ENCODE assay signal across 24 mouse cellular contexts in genomic region chr3:67508216-67508892, GRCm38 (mm10). TPM values are rescaled to one million over a fixed set of nuclear protein-coding genes. Genes with fewer than 3 reads are reported as not detected.
DNase-seq lines count a peak whose midpoint lies in the region; ATAC-seq and TF ChIP-seq lines count a peak whose summit lies in the region.
"Had no signal": no experiment of that assay in that cellular context is flagged by ENCODE, and none has a peak within 500 bp of the region (broad histone marks: within the 10 kb centered on the region; RNA-seq: fewer than 3 reads in every experiment).

No protein-coding gene starts in this region.

- H3K4me3 ChIP-seq in limb, embryonic 14.5 days (replicated peaks; ENCODE audit: low read length), result no peak overlapping the region
- H3K4me3 ChIP-seq: embryonic facial prominence, embryonic 13.5 days; forebrain, embryonic 13.5 days; heart, embryonic 13.5 days; hindbrain, embryonic 12.5 days had no signal

- no peaks in the 10 kb centered on the region for H3K36me3 ChIP-seq in limb, embryonic 14.5 days (ENCODE audit: control insufficient read depth, insufficient read depth, low read length)
- H3K36me3 ChIP-seq: embryonic facial prominence, embryonic 13.5 days; heart, embryonic 13.5 days; hindbrain, embryonic 12.5 days had no signal

- no peak overlapping the region for H3K4me2 ChIP-seq in limb, embryonic 14.5 days (replicated peaks; ENCODE audit: low read depth, low read length, severe bottlenecking)
- H3K4me2 ChIP-seq: embryonic facial prominence, embryonic 13.5 days; forebrain, embryonic 13.5 days; heart, embryonic 13.5 days; hindbrain, embryonic 12.5 days had no signal

- TF ChIP-seq POLR2A in limb, embryonic 14.5 days (IDR thresholded peaks at IDR 0.05; ENCODE audit: borderline replicate concordance, extremely low read depth, insufficient read depth, insufficient read length), result no peak

- no peak overlapping the region for H3K9ac ChIP-seq in limb, embryonic 14.5 days (ENCODE audit: low read depth, low read length, severe bottlenecking)
- H3K9ac ChIP-seq: embryonic facial prominence, embryonic 13.5 days; forebrain, embryonic 13.5 days; forebrain, postnatal 0 days; heart, embryonic 13.5 days; hindbrain, embryonic 12.5 days had no signal

- H3K9me3 ChIP-seq in limb, embryonic 14.5 days (ENCODE audit: control insufficient read depth, low read length), result no peaks in the 10 kb centered on the region
- H3K9me3 ChIP-seq: embryonic facial prominence, embryonic 13.5 days; forebrain, embryonic 13.5 days; heart, embryonic 13.5 days; hindbrain, embryonic 12.5 days had no signal

- H3K27ac ChIP-seq in limb, embryonic 14.5 days (replicated peaks; ENCODE audit: low read depth, low read length), result 0 out of 2 replicates have a peak overlapping the region, but pooled peaks have one; percentile 58
- H3K27ac ChIP-seq: embryonic facial prominence, embryonic 13.5 days; forebrain, embryonic 13.5 days; heart, embryonic 13.5 days; hindbrain, embryonic 12.5 days had no signal

- H3K27me3 ChIP-seq in limb, embryonic 14.5 days (ENCODE audit: control insufficient read depth, insufficient read depth, low read length), result no peaks in the 10 kb centered on the region
- H3K27me3 ChIP-seq: heart, embryonic 13.5 days had no signal

- 66% methylated on average over 10 of the region's 10 CpGs for WGBS in limb, embryonic 14.5 days

- ATAC-seq in frontal cortex, adult (ENCODE audit: low TSS enrichment), result peak; percentile 72
- no peak for ATAC-seq in limb, embryonic 14.5 days (ENCODE audit: low FRiP score, low read depth)
- ATAC-seq: forebrain, embryonic 13.5 days; forebrain, postnatal 0 days; hindbrain, embryonic 16.5 days; inflammation-experienced regulatory T-cells, adult 6 months; intestine, postnatal 0 days; Patski had no signal

- DNase-seq in frontal cortex, postnatal 14 days (ENCODE audit: low spot score in 2 of 2), result no peak
- peak; percentile 27 for DNase-seq in right cerebral cortex, postnatal 25 days
- no peak for DNase-seq in right cerebral cortex, postnatal 10 days (ENCODE audit: low spot score in 2 of 2)
- DNase-seq in limb, embryonic 14.5 days (ENCODE audit: low spot score), result no peak
- no peak for DNase-seq in thymus, postnatal 25 days
- DNase-seq in embryo, embryonic 10 days (ENCODE audit: low spot score), result no peak
- DNase-seq: adrenal gland, adult 8-10 months; adrenal gland, postnatal 36 days; cerebellum, adult 11 months; cerebellum, adult 9-10 months; cerebellum, postnatal 25 days; forebrain, postnatal 0 days; gastrocnemius, postnatal 14 days; heart, postnatal 4 days had no signal

- no peaks in the 10 kb centered on the region for H3K4me1 ChIP-seq in limb, embryonic 14.5 days (ENCODE audit: control insufficient read depth, insufficient read depth, low read length)
- H3K4me1 ChIP-seq: heart, embryonic 13.5 days; hindbrain, embryonic 12.5 days had no signal

RNA-seq across cellular contexts. Expression of gene Rarres1, which starts 7.0 kb away (rescaled TPM):
- 4.1 and 4.5 TPM in 2 replicates for polyA plus RNA-seq in limb, embryonic 14.5 days (2012; rRNA removed)
- 5.3 and 7.4 TPM in 2 replicates for polyA plus RNA-seq in limb, embryonic 14.5 days (2014; fragmentation: Nextera tagmentation; extraction: Ambion mirVana)
- polyA plus RNA-seq: C2C12; inflammation-experienced regulatory T-cells, adult 6 months; Patski had no signal

RNA-seq across cellular contexts. Expression of gene Lxn, which starts 44.6 kb away (rescaled TPM):
- polyA plus RNA-seq in limb, embryonic 14.5 days (2012; rRNA removed), result 51.9 and 64.8 TPM in 2 replicates
- polyA plus RNA-seq in limb, embryonic 14.5 days (2014; fragmentation: Nextera tagmentation; extraction: Ambion mirVana), result 121 and 130 TPM in 2 replicates
